Mouse (Mus musculus) thymus, postnatal 36 days (tissue): ENCODE data around the gene Fsd1.

Experiments used
- DNase-seq, 2 experiments: peaks; one replicate each; pipeline ENCODE4 v3.0.0; 2022; ENCODE audit warnings: mixed read lengths in 2 of 2

The Fsd1 gene

GRCm38 (mm10) chr17:56010255-56010654 is 23.9 kb downstream of the Fsd1 start:
- DNase-seq = no peak

- peak; percentile 76 to 81 for DNase-seq
These were observed 24.4 kb downstream of the Fsd1 start for GRCm38 (mm10) chr17:56010681-56011080.

- DNase-seq = no peak
These were observed 25.1 kb downstream of the Fsd1 start for GRCm38 (mm10) chr17:56011441-56011840.

- DNase-seq = no peak
These were observed 29.0 kb downstream of the Fsd1 start for GRCm38 (mm10) chr17:56015293-56015692.

GRCm38 (mm10) chr17:56016382-56016781 is 30.1 kb downstream of the Fsd1 start:
- DNase-seq = no peak

GRCm38 (mm10) chr17:56016793-56017785 is 30.8 kb downstream of the Fsd1 start:
- DNase-seq = no peak

GRCm38 (mm10) chr17:56017848-56018247 is 31.5 kb downstream of the Fsd1 start:
- DNase-seq = no peak

GRCm38 (mm10) chr17:56018347-56019131 is 32.2 kb downstream of the Fsd1 start:
- DNase-seq = peak; percentile 79 to 83

- DNase-seq = no peak
These were observed 34.2 kb downstream of the Fsd1 start for GRCm38 (mm10) chr17:56020400-56021084.

- DNase-seq = peak; percentile 74 to 87
These were observed 35.0 kb downstream of the Fsd1 start for GRCm38 (mm10) chr17:56021161-56021910.

- no peak for DNase-seq
These were observed 36.1 kb downstream of the Fsd1 start for GRCm38 (mm10) chr17:56022131-56022988.

- DNase-seq = no peak
These were observed 36.6 kb downstream of the Fsd1 start for GRCm38 (mm10) chr17:56022989-56023290.

- DNase-seq = no peak
These were observed 37.1 kb downstream of the Fsd1 start for GRCm38 (mm10) chr17:56023386-56023785.

GRCm38 (mm10) chr17:56024476-56024875 is 38.2 kb downstream of the Fsd1 start:
- DNase-seq = no peak

- no peak for DNase-seq
These were observed 38.6 kb downstream of the Fsd1 start for GRCm38 (mm10) chr17:56024931-56025330.

GRCm38 (mm10) chr17:56026303-56026702 is 40.0 kb downstream of the Fsd1 start:
- DNase-seq = no peak

GRCm38 (mm10) chr17:56026881-56027280 is 40.6 kb downstream of the Fsd1 start:
- DNase-seq = no peak

GRCm38 (mm10) chr17:56027801-56028441 is 41.6 kb downstream of the Fsd1 start:
- no peak for DNase-seq

- no peak for DNase-seq
These were observed 44.0 kb downstream of the Fsd1 start for GRCm38 (mm10) chr17:56030238-56030870.

GRCm38 (mm10) chr17:56030919-56031318 is 44.6 kb downstream of the Fsd1 start:
- peak in 1 of 2 experiments; percentile 58 for DNase-seq
